Mouse (Mus musculus) neural tube, postnatal 0 days (tissue): Measurements from ENCODE around the gene Zfp598. TPM values are rescaled to one million over a fixed set of nuclear protein-coding genes. Genes with fewer than 3 reads are reported as not detected.

Experiments
- polyA plus RNA-seq: library from polyadenylated mRNA; unstranded; fragments of >200 nt; fragmentation: Nextera tagmentation; extraction: Ambion mirVana; gene quantifications from 2 replicates; pipeline ENCODE4 v1.2.1, GENCODE M21; 2015

Zfp598 gene
- polyA plus RNA-seq, result 13.9 and 18.2 TPM in 2 replicates

GRCm38 (mm10) chr17:24669545-24670245 lies at the start of gene Zfp598:
Gene Zfp598, plus strand, starts transcription at chr17:24669687.

GRCm38 (mm10) chr17:24632167-24632812 lies 37.2 kb upstream of the Zfp598 start, which contains the start of the genes Tsc2 and Nthl1:
Gene Tsc2, minus strand, starts transcription at chr17:24632630.
Gene Nthl1, plus strand, starts transcription at chr17:24632680.

GRCm38 (mm10) chr17:24650070-24650616 lies 19.3 kb upstream of the Zfp598 start, which contains the start of gene Slc9a3r2:
Gene Slc9a3r2, minus strand, starts transcription at chr17:24650327.

DNA sequence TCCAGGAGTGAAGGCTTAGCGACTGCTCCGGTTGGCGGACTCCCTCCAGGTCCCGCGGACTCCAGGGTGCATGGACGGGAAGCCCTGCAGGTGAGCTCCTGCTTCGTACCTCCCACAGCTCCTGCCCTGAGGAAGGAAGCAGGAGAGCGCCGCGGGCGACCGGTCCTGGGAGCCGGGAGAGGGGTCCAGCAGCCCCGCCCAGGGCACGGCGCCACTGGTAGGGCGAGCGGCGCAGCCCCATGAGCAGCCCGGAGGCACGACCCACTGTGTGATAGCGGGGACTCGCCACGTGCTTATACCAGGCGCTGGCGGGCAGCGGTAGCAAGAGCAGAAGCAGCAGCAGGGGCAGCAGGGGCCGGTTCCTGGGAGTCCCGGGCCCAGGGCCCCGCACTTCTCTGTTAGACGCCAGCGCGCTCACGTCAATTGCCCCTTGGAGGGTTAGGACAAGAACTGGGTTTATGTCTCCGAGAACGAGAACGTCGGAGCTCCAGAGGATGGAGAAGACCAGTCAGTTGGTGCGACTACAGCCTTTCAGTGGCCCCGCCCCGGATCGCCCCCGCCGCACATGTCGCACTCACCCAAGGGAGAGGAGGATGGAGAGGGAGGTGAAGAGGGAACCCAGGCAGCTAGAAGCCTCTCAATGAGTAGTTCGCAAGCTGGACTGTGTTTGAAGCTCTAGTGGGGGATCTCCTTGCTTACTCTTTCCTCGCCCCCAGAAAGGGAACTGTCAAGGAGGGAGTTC lies 11.3 kb upstream of the Zfp598 start, which contains the start of gene Npw:
Npw (minus strand) TSS at position 441 of the 742 bp plus-strand sequence.

GRCm38 (mm10) chr17:24689251-24690081 lies 20.0 kb downstream of the Zfp598 start, which contains the start of gene Syngr3:
Gene Syngr3, minus strand, starts transcription at chr17:24689955.

DNA sequence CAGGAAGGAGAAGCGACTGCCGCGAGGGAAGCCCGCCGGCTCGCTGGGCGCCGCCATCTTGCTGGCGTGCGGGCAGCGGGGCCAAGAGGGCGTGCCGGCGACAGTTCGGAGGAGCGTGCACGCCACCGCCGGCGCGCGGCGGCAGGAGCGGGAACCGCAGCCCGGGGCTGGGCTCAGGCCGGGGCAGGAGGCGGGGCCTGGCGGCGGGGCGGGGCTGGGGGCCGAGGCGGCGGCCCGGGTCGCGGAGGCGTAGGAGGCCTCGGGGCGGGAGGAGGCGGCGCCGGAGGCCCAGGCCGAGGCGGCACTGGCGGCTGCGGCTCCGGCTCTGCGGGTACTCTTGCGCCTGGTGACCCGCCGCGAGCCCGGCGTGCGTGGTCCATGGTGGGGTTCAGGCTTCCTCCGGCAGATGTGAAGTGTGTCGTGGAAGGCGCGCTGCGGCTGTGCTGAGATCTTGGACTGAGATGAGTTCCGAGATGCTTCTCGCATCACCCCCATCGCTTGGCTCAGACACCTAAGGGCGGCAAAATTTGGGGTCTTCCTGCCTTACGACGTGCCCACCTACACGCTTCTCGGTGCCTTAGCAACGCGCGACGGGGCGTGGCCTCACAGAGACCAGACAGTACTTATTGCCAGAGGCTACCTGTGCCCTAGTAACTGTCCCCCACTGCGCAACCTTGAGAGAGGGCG lies 26.7 kb downstream of the Zfp598 start, which contains the start of the genes Gfer and Noxo1:
Gfer (minus strand) TSS at position 146 of the 687 bp plus-strand sequence.
Noxo1 (plus strand) TSS at position 224 of the 687 bp plus-strand sequence.

DNA sequence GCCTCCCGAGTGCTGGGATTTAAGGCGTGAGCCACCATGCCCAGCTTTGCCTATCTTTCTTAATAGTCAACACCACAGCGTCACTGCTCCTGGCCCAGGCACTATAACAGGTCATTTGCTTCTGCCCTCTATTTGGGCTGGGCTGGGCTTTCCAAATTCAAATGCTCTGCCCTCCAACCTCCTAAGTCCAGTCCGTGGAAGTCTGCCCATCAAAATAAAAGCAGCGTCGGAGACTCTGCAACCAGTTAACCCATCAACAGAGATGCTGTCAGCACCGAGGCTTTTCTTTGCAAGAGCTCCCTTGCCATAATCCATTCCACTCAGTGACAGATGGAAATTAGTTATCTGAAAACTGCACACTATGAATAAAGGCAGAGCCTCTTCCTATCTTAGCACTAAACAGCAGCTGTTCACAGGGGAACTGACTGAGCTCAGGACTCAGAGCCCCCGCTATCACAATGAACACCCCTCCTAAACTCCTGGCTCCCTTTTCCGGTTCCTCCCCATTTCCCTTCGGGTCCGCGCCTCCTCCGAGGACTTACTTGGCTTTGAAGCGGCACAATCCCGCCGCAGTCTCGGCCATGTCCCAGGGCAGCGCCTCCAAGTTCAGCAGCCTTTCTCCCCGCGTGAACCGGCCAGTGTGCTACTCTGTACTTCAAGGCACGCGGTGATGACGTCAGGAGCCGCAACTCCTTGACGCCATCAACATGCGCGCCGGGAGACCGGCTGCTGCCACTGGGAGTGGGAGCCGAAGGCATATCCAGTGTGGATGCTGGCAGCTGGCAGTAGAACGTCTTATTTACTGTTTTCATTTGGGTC lies 37.7 kb downstream of the Zfp598 start, which contains the start of gene Tbl3:
Tbl3 (minus strand) TSS at position 679 of the 819 bp plus-strand sequence.

GRCm38 (mm10) chr17:24717943-24718342 lies 48.5 kb downstream of the Zfp598 start, which contains the start of the genes Rnf151 and Rps2:
Gene Rnf151, minus strand, starts transcription at chr17:24718063.
Gene Rps2, plus strand, starts transcription at chr17:24718116.

DNA sequence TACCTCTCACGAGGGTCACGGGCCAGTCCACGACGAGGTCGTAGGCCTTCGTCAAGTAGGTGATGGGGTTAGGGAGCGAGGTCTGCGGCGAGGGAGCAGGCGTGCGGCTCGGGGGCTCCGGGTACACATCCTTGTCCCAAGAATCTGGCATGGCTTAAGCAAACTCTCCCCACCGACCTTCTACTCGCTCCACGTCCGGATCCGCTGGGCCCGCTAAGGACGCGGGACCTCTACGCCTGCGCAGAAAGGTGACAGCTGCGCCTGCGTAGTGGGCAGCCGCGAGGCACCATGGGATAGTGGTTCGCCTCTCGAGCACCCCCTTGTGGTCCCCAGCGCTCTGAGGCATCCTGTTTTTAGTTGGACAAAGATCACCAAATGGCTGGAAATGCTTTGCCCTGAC lies 54.7 kb downstream of the Zfp598 start, which contains the start of gene Ndufb10:
Ndufb10 (minus strand) TSS at position 295 of the 400 bp plus-strand sequence.

DNA sequence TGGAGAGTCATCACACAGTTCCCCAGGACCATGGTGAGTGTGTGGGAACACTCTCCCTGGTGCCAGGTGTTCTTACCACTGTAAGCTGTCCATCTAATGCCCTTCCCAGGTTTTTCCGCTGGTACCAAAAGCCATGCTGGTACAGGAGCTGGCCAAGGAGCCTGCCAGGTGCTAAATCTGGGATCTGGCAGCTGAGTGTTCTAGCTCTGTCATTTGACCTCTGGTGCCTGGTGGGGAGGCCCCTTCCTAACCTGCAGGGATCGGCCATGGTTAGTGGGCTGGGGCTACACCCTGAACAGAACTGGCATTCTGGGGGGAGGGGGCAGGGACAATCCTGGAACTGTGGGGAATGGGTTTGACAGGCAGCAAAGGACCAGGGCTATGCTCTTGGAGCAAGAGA lies 58.1 kb downstream of the Zfp598 start, which contains the start of gene Rpl3l:
Rpl3l (plus strand) TSS at position 203 of the 400 bp plus-strand sequence.

Other genes starting within 250 kb of the Zfp598 start
- gene Eci1, start 243.0 kb upstream of the Zfp598 start, polyA plus RNA-seq, result 67.5 and 76.3 TPM in 2 replicates
- 2.2 and 2.7 TPM in 2 replicates for gene Dnase1l2, start 226.6 kb upstream of the Zfp598 start, polyA plus RNA-seq
- gene E4f1, start 199.4 kb upstream of the Zfp598 start, polyA plus RNA-seq, result 33.1 and 43.4 TPM in 2 replicates
- 108 and 113 TPM in 2 replicates for gene Pgp, start 199.3 kb upstream of the Zfp598 start, polyA plus RNA-seq
- 2.1 and 3.0 TPM in 2 replicates for gene Bricd5, start 195.8 kb upstream of the Zfp598 start, polyA plus RNA-seq
- 24.4 and 25.9 TPM in 2 replicates for gene Mlst8, start 190.6 kb upstream of the Zfp598 start, polyA plus RNA-seq
- 62.8 and 68.5 TPM in 2 replicates for gene Caskin1, start 181.1 kb upstream of the Zfp598 start, polyA plus RNA-seq
- 50.6 and 60.2 TPM in 2 replicates for gene Traf7, start 141.7 kb upstream of the Zfp598 start, polyA plus RNA-seq
- gene Rab26, start 135.5 kb upstream of the Zfp598 start, polyA plus RNA-seq, result 12.8 and 13.8 TPM in 2 replicates
- gene Pkd1, start 119.9 kb upstream of the Zfp598 start, polyA plus RNA-seq, result 23.6 and 24.9 TPM in 2 replicates
- 45.5 and 59.7 TPM in 2 replicates for gene Tsc2, start 37.1 kb upstream of the Zfp598 start, polyA plus RNA-seq
- gene Nthl1, start 37.0 kb upstream of the Zfp598 start, polyA plus RNA-seq, result 6.5 and 6.9 TPM in 2 replicates
- 82.2 and 84.4 TPM in 2 replicates for gene Slc9a3r2, start 19.4 kb upstream of the Zfp598 start, polyA plus RNA-seq
- 0.93 and 1.2 TPM in 2 replicates for gene Npw, start 11.2 kb upstream of the Zfp598 start, polyA plus RNA-seq
- gene Syngr3, start 20.3 kb downstream of the Zfp598 start, polyA plus RNA-seq, result 269 and 290 TPM in 2 replicates
- 38.1 and 38.9 TPM in 2 replicates for gene Gfer, start 26.5 kb downstream of the Zfp598 start, polyA plus RNA-seq
- 1.7 and 2.3 TPM in 2 replicates for gene Noxo1, start 26.5 kb downstream of the Zfp598 start, polyA plus RNA-seq
- gene Tbl3, start 38.0 kb downstream of the Zfp598 start, polyA plus RNA-seq, result 43.3 and 47.7 TPM in 2 replicates
- not detected in 2 replicates for gene Rnf151, start 48.4 kb downstream of the Zfp598 start, polyA plus RNA-seq
- 836 and 837 TPM in 2 replicates for gene Rps2, start 48.4 kb downstream of the Zfp598 start, polyA plus RNA-seq
- 375 and 378 TPM in 2 replicates for gene Ndufb10, start 54.8 kb downstream of the Zfp598 start, polyA plus RNA-seq
- gene Rpl3l, start 58.1 kb downstream of the Zfp598 start, polyA plus RNA-seq, result 0.27 and 0.40 TPM in 2 replicates
- gene Msrb1, start 67.0 kb downstream of the Zfp598 start, polyA plus RNA-seq, result 24.4 and 29.7 TPM in 2 replicates
- 0.20 and 0.57 TPM in 2 replicates for gene Hs3st6, start 83.3 kb downstream of the Zfp598 start, polyA plus RNA-seq
- gene Meiob, start 134.6 kb downstream of the Zfp598 start, polyA plus RNA-seq, result not detected in 2 replicates
- gene Hagh, start 170.5 kb downstream of the Zfp598 start, polyA plus RNA-seq, result 101 and 108 TPM in 2 replicates
- gene Fahd1, start 180.7 kb downstream of the Zfp598 start, polyA plus RNA-seq, result 28.1 and 29.5 TPM in 2 replicates
- gene Igfals, start 196.3 kb downstream of the Zfp598 start, polyA plus RNA-seq, result 0.25 and 0.35 TPM in 2 replicates
- gene Nubp2, start 216.7 kb downstream of the Zfp598 start, polyA plus RNA-seq, result 61.6 and 67.5 TPM in 2 replicates
- gene Spsb3, start 217.0 kb downstream of the Zfp598 start, polyA plus RNA-seq, result 85.2 and 90.4 TPM in 2 replicates
- 28.3 and 29.9 TPM in 2 replicates for gene Eme2, start 225.4 kb downstream of the Zfp598 start, polyA plus RNA-seq
- gene Mrps34, start 225.4 kb downstream of the Zfp598 start, polyA plus RNA-seq, result 131 and 137 TPM in 2 replicates
- 123 TPM in 2 replicates for gene Nme3, start 226.8 kb downstream of the Zfp598 start, polyA plus RNA-seq